Mouse (Mus musculus) lung, postnatal 25 days (tissue): ENCODE results near the gene Junb.

Experiments used
- DNase-seq: peaks from one replicate; pipeline ENCODE4 v3.0.0; 2022; ENCODE audit warnings: low spot score

Gene Junb

GRCm38 (mm10) chr8:84978248-84978940 lies at the start of gene Junb:
Junb (minus strand) TSS chr8:84978718.
- peak; percentile 98 for DNase-seq

- no peak for DNase-seq
Measured at GRCm38 (mm10) chr8:85027922-85028321, 49.4 kb upstream of the Junb start.

DNA sequence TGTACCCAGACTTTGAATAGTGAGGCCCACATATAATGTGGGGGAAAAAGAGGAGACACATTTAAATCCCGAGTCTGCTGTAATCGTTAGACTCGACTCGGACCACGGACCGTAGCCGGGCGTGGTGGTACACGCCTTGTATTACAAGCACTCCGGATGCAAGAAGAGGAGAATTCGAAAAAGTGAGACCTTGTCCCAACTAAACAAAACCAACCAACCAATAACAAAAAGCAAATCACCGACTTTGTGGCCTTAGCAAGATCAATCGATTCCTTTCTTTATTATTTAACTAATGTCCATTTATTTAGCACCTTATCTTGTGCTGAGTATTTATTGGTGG lies 49.0 kb upstream of the Junb start:
- DNase-seq, result no peak

DNA sequence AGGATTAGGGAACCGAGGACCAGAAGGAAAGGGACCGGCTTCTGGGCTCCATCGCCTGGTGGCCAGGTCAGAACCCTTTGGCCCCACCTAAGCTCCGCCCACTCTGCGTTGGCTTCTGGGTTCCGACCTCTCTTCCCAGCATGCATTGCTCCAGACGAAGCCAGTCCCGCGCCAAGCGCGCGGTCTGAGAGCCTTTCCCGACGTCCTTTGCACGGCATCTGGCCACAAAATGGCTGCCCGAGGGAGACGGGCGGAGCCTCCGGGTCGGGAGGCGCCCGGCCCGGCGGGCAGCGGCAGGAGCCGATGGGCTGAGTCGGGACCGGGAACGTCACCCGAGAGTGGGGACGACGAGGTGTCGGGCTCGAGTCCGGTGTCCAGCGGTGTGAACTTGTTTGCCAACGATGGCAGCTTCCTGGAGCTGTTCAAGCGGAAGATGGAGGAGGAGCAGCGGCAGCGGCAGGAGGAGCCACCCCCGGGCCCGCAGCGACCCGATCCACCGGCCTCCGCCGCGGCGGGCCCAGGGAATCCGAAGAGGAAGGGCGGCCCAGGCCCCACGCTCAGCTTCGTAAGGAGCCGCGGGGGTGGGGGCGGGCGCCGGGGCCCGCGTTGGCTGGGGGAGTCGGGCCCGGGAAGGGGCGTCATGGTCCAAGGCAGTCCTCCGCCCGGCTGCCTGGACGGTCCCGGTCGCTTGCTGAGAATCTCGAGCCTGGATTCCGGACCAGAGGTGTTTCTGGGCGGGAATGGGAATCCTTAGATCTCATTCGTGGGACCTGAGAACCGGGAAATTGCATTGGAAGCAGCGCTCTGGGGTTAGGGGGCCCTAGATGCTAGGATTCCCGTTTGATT lies 48.4 kb upstream of the Junb start, which contains the start of gene Trir:
Trir (plus strand) TSS at position 154 of the 846 bp plus-strand sequence.
- peak; percentile 99 for DNase-seq

- peak; percentile 94 for DNase-seq
Measured at GRCm38 (mm10) chr8:85025098-85025932, 46.8 kb upstream of the Junb start, which contains the start of gene Asna1. Asna1 (minus strand) TSS chr8:85025281.

DNA sequence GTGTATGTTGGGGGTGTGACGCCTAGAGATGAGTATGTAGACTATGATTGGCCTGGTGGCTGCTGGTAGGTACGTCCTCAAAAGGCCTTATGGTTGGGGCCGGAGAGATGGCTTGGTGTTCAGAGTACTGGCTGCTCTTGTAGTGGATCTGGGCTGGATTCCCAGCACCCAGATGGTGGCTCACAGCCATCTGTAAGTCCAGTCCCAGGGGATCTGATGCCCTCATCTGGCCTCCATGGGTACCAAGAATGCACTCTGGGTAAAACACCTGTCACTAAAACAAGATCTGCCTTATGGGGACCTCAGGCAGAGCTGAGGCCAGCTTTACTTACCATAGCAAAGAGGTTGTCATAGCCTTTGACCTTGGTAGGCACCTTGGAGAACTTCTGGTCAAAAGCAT lies 45.3 kb upstream of the Junb start:
- DNase-seq, result no peak

- DNase-seq, result no peak
Measured at GRCm38 (mm10) chr8:85021514-85022055, 43.1 kb upstream of the Junb start.

- DNase-seq, result no peak
Measured at GRCm38 (mm10) chr8:85017209-85017608, 38.7 kb upstream of the Junb start.

DNA sequence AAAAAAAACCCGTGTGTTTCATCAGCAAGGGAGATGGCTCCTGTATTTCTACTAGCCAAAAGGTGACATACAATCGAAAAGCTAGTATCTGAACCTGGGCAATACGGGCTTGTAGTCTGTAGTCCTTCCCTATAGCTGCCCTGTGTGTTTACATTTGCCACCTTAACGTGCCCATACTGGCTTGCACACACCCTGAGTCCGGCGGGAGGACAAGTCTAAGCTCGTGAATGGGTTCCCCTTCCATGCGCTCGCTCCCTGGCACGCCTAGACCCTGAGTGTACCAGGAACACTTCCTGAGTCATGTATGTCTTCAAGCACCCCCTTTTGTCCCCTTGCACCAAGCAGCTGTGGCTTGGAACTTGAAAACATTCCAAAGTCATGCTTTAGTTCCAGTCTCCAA lies 38.2 kb upstream of the Junb start:
- no peak for DNase-seq

DNA sequence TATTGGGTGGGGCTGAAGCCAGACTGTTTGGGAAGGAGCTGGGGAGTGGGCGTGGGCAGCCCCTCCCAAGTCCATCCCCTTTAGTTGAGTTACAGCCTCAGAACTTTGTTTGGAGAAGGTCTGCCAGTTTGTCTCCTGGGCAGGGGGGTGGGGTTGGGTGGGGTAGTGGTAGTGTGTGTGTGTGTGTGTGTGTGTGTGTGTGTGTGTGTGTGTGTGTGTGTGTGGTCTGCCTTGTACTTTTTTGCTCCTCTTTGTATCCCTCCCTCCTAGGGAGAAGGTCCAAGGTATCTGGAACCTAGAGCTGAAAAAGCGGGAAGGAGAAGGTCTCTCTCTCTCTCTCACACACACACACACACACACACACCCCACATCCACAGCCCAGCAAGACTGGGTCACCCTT lies 35.9 kb upstream of the Junb start, which contains the start of gene Best2:
Best2 (minus strand) TSS at position 101 of the 400 bp plus-strand sequence.
- DNase-seq, result no peak

DNA sequence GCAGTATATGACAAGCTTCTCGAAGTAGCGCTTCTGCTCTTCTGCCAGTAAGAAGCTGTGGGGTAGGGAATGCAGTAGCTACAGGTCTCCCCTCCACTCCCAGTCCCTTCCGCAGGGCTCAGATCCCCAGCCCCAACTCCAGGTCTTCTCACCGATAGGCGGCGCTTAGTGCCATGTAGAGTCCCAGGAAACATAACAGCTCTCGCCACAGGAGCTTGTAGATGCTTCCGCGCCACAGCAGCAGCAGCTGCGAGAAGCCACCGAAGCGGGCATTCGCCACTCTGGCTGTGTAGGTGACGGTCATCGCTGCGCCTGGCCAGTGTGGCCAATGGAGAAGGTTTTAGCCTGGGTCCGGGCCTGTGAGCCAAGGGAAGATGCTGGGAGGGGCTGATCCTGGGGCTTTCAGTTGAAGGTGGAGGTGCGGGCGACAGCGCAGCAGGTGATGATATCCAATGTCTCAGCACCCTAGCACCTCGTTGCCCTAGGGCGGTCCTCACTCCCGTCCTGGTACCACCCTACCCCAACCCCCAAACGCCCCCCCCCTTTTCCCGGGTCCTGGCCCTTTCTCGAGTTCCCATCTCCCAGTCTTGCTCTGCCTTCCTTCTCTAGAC lies 34.8 kb upstream of the Junb start:
- peak; percentile 82 for DNase-seq

DNA sequence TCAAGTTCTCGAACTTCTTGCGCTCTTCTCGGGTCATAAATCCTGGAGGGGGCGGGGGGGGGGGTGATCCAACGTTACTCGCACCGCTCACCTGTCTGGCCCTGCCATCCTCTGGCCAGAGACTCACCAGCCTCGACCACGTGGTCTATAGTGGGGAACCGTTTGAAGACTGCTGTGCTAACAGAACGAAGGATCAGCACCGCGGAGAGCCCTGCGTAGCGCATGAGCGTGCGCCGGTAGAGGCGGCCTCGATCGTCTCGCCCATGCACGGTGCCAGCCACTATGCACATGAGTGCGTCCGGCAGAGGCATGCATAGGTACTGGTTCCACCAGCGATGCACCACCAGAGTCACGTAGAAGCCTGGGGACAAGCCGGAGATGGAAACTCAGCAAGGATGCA lies 32.7 kb upstream of the Junb start:
- no peak for DNase-seq

GRCm38 (mm10) chr8:85007686-85008085 lies 29.2 kb upstream of the Junb start:
- peak; percentile 28 for DNase-seq

DNA sequence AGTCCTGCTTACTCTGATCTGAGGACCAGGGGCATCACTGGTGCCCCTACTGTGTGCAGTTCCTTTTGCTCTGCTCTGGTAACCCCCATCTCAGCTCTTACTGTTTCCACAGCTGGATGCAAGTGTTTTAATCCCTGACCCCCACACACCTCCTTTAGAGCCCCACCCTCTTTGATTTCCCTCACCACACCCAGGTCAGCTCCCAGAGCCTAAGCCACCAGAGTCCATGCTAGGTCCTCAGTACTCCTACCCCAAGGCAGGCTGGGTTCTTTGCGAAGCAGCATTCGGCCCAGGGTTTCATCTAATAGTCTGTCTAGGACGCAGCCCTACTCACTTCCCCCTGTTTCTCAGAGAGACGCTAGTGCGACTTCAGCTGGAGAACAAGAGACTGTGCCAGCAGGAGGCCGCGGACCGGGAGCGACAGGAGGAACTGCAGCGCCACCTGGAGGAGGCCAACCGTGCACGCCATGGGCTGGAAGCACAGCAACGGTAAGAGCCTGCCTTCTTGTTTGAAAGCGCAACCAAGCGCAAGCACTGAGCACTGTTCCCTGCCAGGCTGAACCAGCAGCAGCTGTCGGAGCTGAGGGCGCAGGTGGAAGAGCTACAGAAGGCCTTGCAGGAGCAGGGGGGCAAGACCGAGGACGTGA lies 19.3 kb upstream of the Junb start:
- DNase-seq, result peak; percentile 92

- DNase-seq, result no peak
Measured at GRCm38 (mm10) chr8:84996978-84997377, 18.5 kb upstream of the Junb start.

DNA sequence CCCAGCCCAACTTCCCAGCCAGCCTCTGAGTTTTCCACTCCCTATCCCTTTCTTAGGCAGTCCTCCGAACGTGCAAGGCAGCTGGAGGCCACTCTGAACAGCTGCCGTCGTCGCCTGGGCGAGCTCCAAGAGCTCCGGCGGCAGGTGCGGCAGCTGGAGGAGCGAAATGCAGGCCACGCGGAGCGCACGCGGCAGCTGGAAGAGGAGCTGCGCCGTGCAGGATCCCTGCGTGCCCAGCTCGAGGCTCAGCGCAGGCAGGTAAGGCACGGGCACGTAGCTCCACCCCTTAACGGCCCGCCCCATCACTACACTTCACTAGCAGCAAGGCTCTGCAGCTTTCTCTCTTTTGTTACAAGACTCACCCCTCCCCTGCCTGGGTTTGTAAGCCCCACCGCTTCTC lies 17.2 kb upstream of the Junb start:
- DNase-seq, result no peak

DNA sequence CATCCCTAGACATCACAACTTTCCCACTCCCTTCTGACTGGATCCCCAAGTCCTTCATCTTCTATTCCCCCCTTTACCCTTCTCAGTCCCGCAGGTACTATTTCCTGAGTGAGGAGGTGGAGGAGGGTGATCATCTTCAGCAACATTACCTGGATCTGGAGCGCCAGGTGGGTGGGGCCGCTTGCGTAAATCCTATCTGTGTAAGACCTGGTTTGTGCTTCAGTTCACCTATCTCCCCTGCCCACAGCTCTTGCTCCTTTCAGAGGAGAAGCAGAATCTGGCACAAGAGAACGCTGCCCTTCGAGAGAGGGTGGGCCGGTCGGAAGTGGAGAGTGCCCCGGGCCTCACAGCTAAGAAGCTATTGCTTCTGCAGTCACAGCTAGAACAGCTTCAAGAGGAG lies 15.9 kb upstream of the Junb start:
- no peak for DNase-seq

- peak; percentile 89 for DNase-seq
Measured at GRCm38 (mm10) chr8:84990836-84991235, 12.3 kb upstream of the Junb start.

DNA sequence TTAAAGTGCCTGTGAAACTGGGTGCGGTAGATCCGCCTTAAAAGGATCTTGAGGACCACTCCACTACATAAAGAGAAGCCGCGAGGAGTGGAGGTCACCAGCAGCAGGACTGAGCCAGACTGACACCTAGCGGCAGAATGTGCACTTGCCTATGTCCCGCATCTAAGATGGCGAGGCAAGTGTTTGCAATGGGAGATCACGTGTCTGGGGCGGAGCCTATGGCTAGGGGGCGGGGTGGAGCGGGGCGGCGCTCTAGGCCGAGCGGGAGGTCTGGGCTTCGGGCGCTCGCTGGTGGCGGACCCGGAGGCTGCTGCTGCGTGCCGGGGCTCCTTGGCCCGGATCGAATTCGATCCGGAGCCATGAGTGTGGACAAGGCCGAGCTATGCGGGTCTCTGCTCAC lies 11.8 kb upstream of the Junb start, which contains the start of gene Hook2:
Hook2 (plus strand) TSS at position 255 of the 400 bp plus-strand sequence.
- DNase-seq, result peak; percentile 99

DNA sequence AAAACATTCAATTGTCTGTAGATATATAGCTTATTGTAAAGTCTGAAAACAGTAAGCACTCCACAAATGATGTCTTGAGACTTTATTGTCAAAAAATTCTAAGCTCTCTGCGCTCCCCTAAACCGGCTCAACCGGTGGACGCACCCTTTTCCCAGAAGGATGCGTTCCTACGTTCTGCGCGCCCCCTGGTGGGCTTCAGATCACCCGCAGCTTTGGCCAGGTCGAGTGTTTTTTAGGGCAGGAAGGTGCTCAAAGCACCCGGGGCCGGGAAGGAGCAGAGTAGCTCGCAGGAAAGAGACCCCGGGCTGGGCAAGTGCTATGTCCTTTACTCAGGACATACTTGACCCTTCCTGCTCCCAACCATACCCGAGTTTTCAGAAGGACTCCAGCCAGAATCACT lies 11.3 kb upstream of the Junb start:
- DNase-seq, result peak; percentile 96

GRCm38 (mm10) chr8:84989311-84989731 lies 10.8 kb upstream of the Junb start:
- peak; percentile 69 for DNase-seq
